In the genomic region with DNA sequence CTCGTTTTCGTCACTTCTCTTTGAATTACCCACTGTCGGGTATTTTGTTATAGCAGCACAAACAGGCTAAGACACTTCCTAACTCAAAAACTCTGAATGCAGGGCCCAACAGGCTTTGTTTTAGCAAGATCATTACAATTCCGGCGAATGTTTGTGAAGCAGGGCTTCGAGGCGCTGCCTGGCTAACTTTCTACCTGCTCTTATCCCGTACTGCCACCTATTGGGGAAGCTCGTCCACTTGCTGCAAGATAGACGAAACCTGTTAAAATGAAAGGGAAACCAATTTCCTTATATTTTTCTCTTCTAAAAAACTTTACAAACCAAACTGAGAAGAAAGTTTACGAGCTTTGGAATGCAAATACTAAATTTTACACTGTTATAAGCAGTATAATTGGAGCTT, we compare ENCODE assay signal across 8 mouse cellular contexts.
A peak's percentile ranks its signal among the peaks of the same experiment; 100 is the strongest.
DNase-seq lines count a peak whose midpoint lies in the region; ATAC-seq and TF ChIP-seq lines count a peak whose summit lies in the region.

No protein-coding gene starts in this region.

- no peaks in the 10 kb centered on the region for H3K4me1 ChIP-seq in midbrain, postnatal 0 days (ENCODE audit: insufficient read depth, low read length)
- H3K4me1 ChIP-seq in midbrain, embryonic 13.5 days (replicated peaks) = no peaks in the 10 kb centered on the region
- H3K4me1 ChIP-seq in embryonic facial prominence, embryonic 11.5 days (ENCODE audit: control insufficient read depth, insufficient read depth, low read length) = no peaks in the 10 kb centered on the region
- no peaks in the 10 kb centered on the region for H3K4me1 ChIP-seq in kidney, postnatal 0 days (replicated peaks; ENCODE audit: insufficient read depth, low read length)
- no peaks in the 10 kb centered on the region for H3K4me1 ChIP-seq in liver, postnatal 0 days (ENCODE audit: insufficient read depth)
- no peaks in the 10 kb centered on the region for H3K4me1 ChIP-seq in forebrain, embryonic 15.5 days

- H3K36me3 ChIP-seq in midbrain, postnatal 0 days (ENCODE audit: insufficient read depth, low read length) = no peaks in the 10 kb centered on the region
- H3K36me3 ChIP-seq in midbrain, embryonic 13.5 days = no peaks in the 10 kb centered on the region
- no peaks in the 10 kb centered on the region for H3K36me3 ChIP-seq in embryonic facial prominence, embryonic 11.5 days (replicated peaks; ENCODE audit: control insufficient read depth, insufficient read depth, low read depth, low read length)
- no peaks in the 10 kb centered on the region for H3K36me3 ChIP-seq in kidney, postnatal 0 days (ENCODE audit: insufficient read depth, low read length)
- no peaks in the 10 kb centered on the region for H3K36me3 ChIP-seq in liver, postnatal 0 days (replicated peaks; ENCODE audit: insufficient read depth, low read length)
- no peaks in the 10 kb centered on the region for H3K36me3 ChIP-seq in forebrain, embryonic 15.5 days

- WGBS in midbrain, postnatal 0 days = 30% methylated on average over 11 of the region's 11 CpGs
- WGBS in midbrain, embryonic 13.5 days = 38% methylated on average over 11 of the region's 11 CpGs
- WGBS in embryonic facial prominence, embryonic 11.5 days = 37% methylated on average over 11 of the region's 11 CpGs
- 37% methylated on average over 11 of the region's 11 CpGs for WGBS in kidney, postnatal 0 days
- 23% methylated on average over 11 of the region's 11 CpGs for WGBS in liver, postnatal 0 days (ENCODE audit: insufficient replicate concordance)
- WGBS in forebrain, embryonic 15.5 days = 39% methylated on average over 11 of the region's 11 CpGs

- H3K4me3 ChIP-seq in midbrain, postnatal 0 days (ENCODE audit: low read depth, low read length) = no peak overlapping the region
- no peak overlapping the region for H3K4me3 ChIP-seq in midbrain, embryonic 13.5 days (replicated peaks)
- H3K4me3 ChIP-seq in embryonic facial prominence, embryonic 11.5 days (ENCODE audit: low read depth, low read length) = no peak overlapping the region
- H3K4me3 ChIP-seq in kidney, postnatal 0 days (replicated peaks; ENCODE audit: low read depth, low read length) = no peak overlapping the region
- no peak overlapping the region for H3K4me3 ChIP-seq in liver, postnatal 0 days (ENCODE audit: low read depth, low read length)
- no peak overlapping the region for H3K4me3 ChIP-seq in forebrain, embryonic 15.5 days

- peak; percentile 62 for DNase-seq in midbrain, postnatal 0 days (ENCODE audit: low spot score)
- peak; percentile 54 for DNase-seq in embryonic facial prominence, embryonic 11.5 days (ENCODE audit: low spot score)
- peak; percentile 69 for DNase-seq in kidney, postnatal 0 days (ENCODE audit: low spot score)
- DNase-seq in liver, postnatal 0 days = peak; percentile 44
- peak; percentile 34 for DNase-seq in skeletal muscle tissue, adult 2 months (ENCODE audit: low read depth, low spot score)

- H3K4me2 ChIP-seq in midbrain, postnatal 0 days (ENCODE audit: low read depth, low read length, poor library complexity, severe bottlenecking) = no peak overlapping the region
- H3K4me2 ChIP-seq in midbrain, embryonic 13.5 days (replicated peaks) = no peak overlapping the region
- no peak overlapping the region for H3K4me2 ChIP-seq in embryonic facial prominence, embryonic 11.5 days (ENCODE audit: low read depth, low read length)
- no peak overlapping the region for H3K4me2 ChIP-seq in kidney, postnatal 0 days (ENCODE audit: low read length)
- H3K4me2 ChIP-seq in liver, postnatal 0 days (ENCODE audit: low read depth, low read length) = peak overlapping the region; percentile 15
- no peak overlapping the region for H3K4me2 ChIP-seq in forebrain, embryonic 15.5 days (replicated peaks)

- no peak overlapping the region for H3K27ac ChIP-seq in midbrain, postnatal 0 days (ENCODE audit: low read depth, low read length)
- no peak overlapping the region for H3K27ac ChIP-seq in midbrain, embryonic 13.5 days
- H3K27ac ChIP-seq in embryonic facial prominence, embryonic 11.5 days (replicated peaks; ENCODE audit: low read depth, low read length) = no peak overlapping the region
- no peak overlapping the region for H3K27ac ChIP-seq in kidney, postnatal 0 days
- H3K27ac ChIP-seq in liver, postnatal 0 days (ENCODE audit: low read depth) = no peak overlapping the region
- H3K27ac ChIP-seq in forebrain, embryonic 15.5 days (replicated peaks) = no peak overlapping the region

- TF ChIP-seq CTCF in midbrain, postnatal 0 days (IDR thresholded peaks at IDR 0.05) = peak; percentile 74
- peak; percentile 70 for TF ChIP-seq CTCF in kidney, postnatal 0 days (IDR thresholded peaks at IDR 0.05; ENCODE audit: low read depth)
- peak; percentile 70 for TF ChIP-seq CTCF in liver, postnatal 0 days (IDR thresholded peaks at IDR 0.05; ENCODE audit: low read depth)

- no peaks in the 10 kb centered on the region for H3K9me3 ChIP-seq in midbrain, postnatal 0 days (ENCODE audit: low read length)
- no peaks in the 10 kb centered on the region for H3K9me3 ChIP-seq in midbrain, embryonic 13.5 days
- no peaks in the 10 kb centered on the region for H3K9me3 ChIP-seq in embryonic facial prominence, embryonic 11.5 days (replicated peaks; ENCODE audit: control insufficient read depth, low read length)
- no peaks in the 10 kb centered on the region for H3K9me3 ChIP-seq in kidney, postnatal 0 days (replicated peaks; ENCODE audit: low read length)
- no peaks in the 10 kb centered on the region for H3K9me3 ChIP-seq in liver, postnatal 0 days (ENCODE audit: low read length)
- H3K9me3 ChIP-seq in forebrain, embryonic 15.5 days = no peaks in the 10 kb centered on the region

- no peak overlapping the region for H3K9ac ChIP-seq in midbrain, postnatal 0 days (replicated peaks; ENCODE audit: low read length, poor library complexity, severe bottlenecking)
- H3K9ac ChIP-seq in midbrain, embryonic 13.5 days (replicated peaks) = no peak overlapping the region
- H3K9ac ChIP-seq in embryonic facial prominence, embryonic 11.5 days (replicated peaks; ENCODE audit: low read length) = no peak overlapping the region
- no peak overlapping the region for H3K9ac ChIP-seq in kidney, postnatal 0 days (ENCODE audit: low read depth, low read length)
- no peak overlapping the region for H3K9ac ChIP-seq in liver, postnatal 0 days (replicated peaks)
- no peak overlapping the region for H3K9ac ChIP-seq in forebrain, embryonic 15.5 days (replicated peaks)

- peaks cover 15% of the 10 kb centered on the region for H3K27me3 ChIP-seq in midbrain, postnatal 0 days (ENCODE audit: insufficient read depth, low read length)
- peaks cover 45% of the 10 kb centered on the region; the same call in 1 of the 2 replicates for H3K27me3 ChIP-seq in midbrain, embryonic 13.5 days
- no peaks in the 10 kb centered on the region; the same call in 1 of the 2 replicates for H3K27me3 ChIP-seq in embryonic facial prominence, embryonic 11.5 days (ENCODE audit: control insufficient read depth, insufficient read depth, low read length)
- 0 out of 2 replicates have a peak, but pooled peaks cover 4% of the 10 kb centered on the region for H3K27me3 ChIP-seq in kidney, postnatal 0 days (ENCODE audit: insufficient read depth, low read length)
- no peaks in the 10 kb centered on the region for H3K27me3 ChIP-seq in liver, postnatal 0 days (ENCODE audit: insufficient read depth, low read length)
- 0 out of 2 replicates have a peak, but pooled peaks cover 2% of the 10 kb centered on the region for H3K27me3 ChIP-seq in forebrain, embryonic 15.5 days

- TF ChIP-seq EP300 in liver, postnatal 0 days (IDR thresholded peaks at IDR 0.05; ENCODE audit: low read depth) = no peak

- no peak for ATAC-seq in midbrain, postnatal 0 days (ENCODE audit: low FRiP score)
- ATAC-seq in midbrain, embryonic 13.5 days = no peak
- ATAC-seq in activated CD4-positive, CD25-positive, alpha-beta regulatory T cell, adult 4 months = peak; percentile 80
- no peak for ATAC-seq in embryonic facial prominence, embryonic 11.5 days (replicated peaks; ENCODE audit: insufficient number of reproducible peaks, low FRiP score, low TSS enrichment, low read depth)
- no peak for ATAC-seq in kidney, postnatal 0 days (replicated peaks; ENCODE audit: low FRiP score, low read depth)
- 0 out of 2 replicates have a peak, but pooled peaks have one; percentile 53 for ATAC-seq in liver, postnatal 0 days
- no peak for ATAC-seq in forebrain, embryonic 15.5 days (replicated peaks)

Comparison
In these comparisons a context has a peak if more than half of its experiments do, and no peak if none do; other contexts are left out.
1. ATAC-seq: peak in activated CD4-positive, CD25-positive, alpha-beta regulatory T cell, adult 4 months (single experiment) and liver, postnatal 0 days (single experiment); none in midbrain, postnatal 0 days (single experiment), midbrain, embryonic 13.5 days (single experiment), embryonic facial prominence, embryonic 11.5 days (single experiment), kidney, postnatal 0 days (single experiment) and forebrain, embryonic 15.5 days (single experiment).
2. Peak in every context shown above with its lines, with median percentiles within 50 percentile points of each other: DNase-seq and CTCF ChIP-seq.